Mouse (Mus musculus) ES-Bruce4 (cell line): Measurements from ENCODE around the gene Afg1l.

Experiments
- CTCF ChIP-seq: IDR thresholded peaks from one replicate; pipeline ENCODE4 v1.8.1; 2011; ENCODE audit warnings: low read depth, low read length
- EP300 ChIP-seq: IDR thresholded peaks from 2 replicates; pipeline ENCODE4 v1.6.1; 2011; ENCODE audit warnings: low read depth, low read length; ENCODE audit not compliant: insufficient read depth

GRCm38 (mm10) chr10:42388181-42388580 lies 90.2 kb downstream of the Afg1l start:
- TF ChIP-seq EP300: no peak
- TF ChIP-seq CTCF: no peak
